Mouse (Mus musculus): ENCODE results near the gene Nxpe5.
"Not testable (repeated sequence)": the region's sequence is repeated elsewhere in the genome, so short reads cannot be mapped to it uniquely, and the experiment has no call there.

Nxpe5 gene

DNA sequence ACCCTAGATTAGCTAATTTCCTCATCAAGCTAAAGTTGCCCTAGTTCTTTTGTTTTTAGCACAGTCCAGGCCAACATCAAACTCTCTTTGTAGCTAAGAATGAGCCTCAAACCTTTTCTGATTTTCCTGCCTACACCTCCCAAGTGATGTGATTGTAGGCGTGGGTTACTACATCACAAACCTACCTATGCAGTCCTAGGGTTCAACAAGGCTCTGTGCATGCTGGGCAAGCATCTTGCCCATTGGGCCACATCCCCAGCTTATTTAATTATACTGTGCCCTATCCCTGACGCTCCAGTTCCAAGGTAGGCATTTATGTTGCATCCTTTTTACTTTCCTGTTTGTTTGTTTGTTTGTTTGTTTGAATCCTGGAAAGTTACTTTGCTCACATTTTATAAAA lies at the start of gene Nxpe5:
Nxpe5 (plus strand) TSS at position 199 of the 400 bp plus-strand sequence.
- in situ Hi-C loops (cut with MseI, MboI) = no loop called here

DNA sequence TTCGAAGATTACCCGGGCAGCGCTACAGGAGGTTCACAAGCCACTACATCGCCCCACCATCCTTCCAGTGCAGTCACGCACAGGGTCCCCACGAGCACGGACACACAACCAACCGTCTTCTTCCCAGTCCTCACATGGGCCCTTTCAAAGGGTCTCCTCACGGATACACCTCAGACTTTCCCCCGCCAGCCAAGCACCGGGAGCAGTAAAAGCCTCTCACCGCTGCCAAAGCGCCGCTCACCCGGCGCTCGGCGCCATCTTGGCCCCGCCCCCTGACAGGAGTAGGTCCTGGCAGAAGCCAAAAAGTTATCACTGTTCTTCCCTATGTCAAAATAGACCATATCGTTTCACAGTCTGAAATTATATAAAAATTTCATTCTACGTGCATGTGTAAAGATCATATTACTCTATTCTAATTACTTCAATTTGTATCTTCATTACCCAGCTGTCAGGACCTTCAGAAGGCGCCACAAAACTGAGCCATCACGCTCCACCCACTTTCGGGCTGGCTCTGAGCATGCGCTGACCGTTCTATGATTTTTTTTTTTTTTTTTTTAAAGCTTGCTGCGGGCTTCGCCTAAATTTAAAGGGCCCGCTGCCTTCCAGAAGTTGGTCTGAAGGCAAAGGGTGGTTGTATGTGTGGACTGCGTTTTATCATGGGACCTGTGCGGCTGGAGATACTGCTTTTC lies 38.6 kb upstream of the Nxpe5 start, which contains the start of the genes Taf6 and Cnpy4:
Taf6 (minus strand) TSS at position 502 of the 689 bp plus-strand sequence.
Cnpy4 (plus strand) TSS at position 536 of the 689 bp plus-strand sequence.
- in situ Hi-C loops (cut with MseI, MboI) = no loop called here

DNA sequence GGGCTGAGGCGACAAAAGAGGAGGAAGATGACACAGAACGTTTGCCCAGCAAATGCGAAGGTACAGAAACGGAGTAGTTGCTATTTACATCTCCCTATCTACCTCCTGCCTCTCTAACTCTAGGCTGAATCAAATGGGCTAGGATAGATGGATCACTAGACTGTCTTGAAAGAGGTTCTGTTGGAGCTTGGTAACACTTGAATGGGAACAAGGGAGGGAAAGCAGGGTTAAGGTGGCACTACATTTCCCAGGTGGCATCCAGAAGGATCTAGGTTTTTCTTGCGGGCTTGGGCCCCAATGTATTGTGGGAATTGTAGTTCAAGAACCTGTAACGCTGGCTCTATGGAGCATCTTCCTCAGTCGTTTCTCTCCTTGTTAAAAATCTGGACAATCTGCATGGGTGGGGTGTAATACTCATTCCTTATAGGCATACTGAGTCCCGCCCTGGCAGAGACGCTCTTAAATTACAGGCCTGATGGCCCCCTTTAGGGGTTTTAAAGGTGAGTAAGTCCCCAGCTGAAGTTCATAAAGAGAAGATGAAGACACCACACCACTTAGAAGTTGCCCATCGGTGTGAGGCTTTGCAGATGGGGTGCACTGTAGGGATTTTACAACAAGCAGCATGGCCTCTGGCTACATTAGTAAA lies 37.9 kb upstream of the Nxpe5 start:
- in situ Hi-C loops (cut with MseI, MboI) = no loop called here

DNA sequence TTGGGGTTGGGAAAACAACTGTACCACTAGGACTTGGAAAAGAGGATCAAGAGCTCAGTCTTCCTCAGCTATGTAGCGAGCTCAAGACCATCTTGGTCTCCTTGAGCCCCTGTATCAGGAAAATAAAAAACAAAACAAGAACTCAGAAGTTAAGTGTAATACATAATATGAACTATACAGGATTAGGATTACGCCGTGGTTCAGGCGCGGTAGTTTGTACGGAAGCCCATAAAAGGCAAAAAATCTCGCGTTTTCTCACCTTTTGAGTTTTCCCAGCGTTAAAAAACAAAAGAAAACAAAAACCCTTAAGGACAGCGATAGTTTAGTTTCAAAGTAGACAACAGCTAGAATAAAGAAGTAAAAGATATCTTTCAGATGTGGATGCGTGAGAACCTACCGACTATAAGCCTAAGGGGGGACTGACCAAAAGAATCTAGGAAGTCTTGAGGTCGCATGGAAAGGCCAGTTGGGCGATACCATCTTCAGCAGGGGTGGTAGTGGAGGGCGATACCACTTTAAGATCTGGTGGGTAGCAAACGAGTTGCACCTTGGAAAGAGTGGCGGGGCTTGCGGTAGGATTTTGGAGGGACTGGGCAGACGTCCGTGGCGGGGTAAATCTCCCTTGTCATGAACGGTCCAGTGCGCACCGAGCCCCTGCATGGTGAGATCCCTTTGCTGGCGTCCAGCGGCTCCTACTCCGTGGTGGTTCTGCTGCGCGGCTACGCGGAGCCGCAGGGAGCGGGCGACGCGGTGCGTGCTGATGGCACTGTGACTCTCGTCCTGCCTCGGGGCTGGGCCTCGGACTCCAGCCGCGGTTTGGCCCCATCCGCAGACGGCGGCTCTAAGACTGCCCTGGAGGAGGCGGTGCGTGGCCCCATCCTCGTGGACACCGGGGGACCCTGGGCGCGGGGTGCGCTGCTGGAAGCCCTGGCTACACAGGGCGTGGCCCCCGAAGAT lies 31.6 kb upstream of the Nxpe5 start, which contains the start of gene Mblac1:
Mblac1 (plus strand) TSS at position 544 of the 957 bp plus-strand sequence.
- in situ Hi-C loops (cut with MseI, MboI) = no loop called here

DNA sequence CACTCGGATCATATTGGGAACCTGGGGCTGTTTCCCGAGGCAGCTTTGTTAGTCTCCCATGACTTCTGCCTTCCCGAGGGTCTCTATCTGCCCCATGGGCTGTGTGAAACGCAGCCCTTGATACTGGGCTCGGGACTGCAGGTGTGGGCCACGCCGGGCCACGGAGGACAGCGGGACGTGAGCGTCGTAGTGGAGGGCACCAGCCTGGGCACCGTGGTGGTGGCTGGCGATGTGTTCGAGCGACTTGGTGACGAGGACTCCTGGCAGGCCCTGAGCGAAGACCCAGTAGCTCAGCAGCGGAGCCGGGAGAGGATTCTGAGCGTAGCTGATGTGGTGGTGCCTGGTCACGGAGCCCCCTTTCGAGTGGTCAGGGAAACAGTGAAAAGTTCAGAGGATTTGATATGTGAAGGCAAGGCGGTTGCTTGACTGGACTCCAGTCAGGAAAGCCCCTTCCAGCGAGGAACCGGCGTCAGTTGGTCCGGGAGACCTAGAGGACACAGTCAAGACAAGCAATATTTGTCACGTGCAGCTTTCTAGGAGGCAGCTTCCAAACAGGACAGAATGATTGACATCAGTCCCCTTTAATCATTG lies 30.8 kb upstream of the Nxpe5 start:
- in situ Hi-C loops (cut with MseI, MboI) = no loop called here

DNA sequence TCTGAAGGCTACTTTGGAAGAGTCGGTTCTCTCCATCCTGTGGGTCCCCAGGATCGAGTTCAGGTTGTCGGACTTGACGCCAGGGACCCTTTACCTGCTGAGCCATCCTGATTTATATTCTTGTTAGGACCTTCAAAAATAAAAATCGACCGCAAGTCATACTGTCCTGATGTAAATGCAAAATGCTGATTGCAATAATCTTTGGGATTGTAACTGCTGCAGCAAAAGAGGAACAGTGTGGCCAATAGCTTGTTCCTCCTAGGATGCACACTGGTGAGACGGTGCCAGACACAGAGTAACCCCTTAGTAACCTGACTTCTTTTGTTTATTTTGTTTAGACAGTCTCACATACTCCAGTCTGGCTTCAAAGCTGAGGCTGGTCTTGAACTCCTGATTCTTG lies 30.2 kb upstream of the Nxpe5 start:
- in situ Hi-C loops (cut with MseI, MboI) = no loop called here

DNA sequence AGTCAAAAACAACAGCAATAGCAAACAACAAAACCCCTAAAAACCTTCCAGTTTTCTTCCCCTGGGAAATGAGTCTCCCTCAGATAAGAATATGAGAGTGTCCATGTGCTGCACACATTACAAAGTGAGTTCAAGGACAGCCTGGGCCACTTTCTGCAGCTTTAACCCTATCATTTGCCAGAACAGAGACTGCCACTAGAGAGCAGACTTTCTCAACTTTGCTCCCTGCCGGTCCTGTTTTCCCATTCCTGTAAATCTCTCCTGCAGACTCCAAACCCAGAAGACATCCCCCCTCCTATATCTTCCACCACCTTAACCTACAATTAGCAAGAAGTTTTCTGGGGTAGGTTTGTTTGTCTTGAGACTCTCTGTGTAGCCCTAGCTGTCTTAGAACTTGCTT lies 26.1 kb upstream of the Nxpe5 start:
- in situ Hi-C loops (cut with MseI, MboI) = no loop called here

DNA sequence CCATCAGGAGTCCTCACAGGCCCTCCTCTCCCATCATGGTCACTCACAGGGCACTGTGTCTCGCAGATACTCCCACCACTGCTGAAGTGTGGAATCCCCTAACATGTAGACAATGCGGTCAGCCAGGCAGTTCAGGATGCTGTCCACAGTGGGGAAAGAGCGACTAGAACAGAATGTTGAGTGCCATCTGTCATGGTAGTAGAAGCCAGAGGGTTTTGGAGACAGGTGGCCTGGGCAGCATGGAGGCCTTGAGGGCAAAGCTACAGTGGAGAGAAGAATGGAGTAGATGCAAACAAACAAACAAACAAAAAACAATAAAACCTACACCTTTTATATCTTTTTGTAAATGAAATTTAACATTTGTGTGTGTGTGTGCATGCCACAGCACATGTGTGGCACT lies 23.6 kb upstream of the Nxpe5 start:
- in situ Hi-C loops (cut with MseI, MboI) = no loop called here

DNA sequence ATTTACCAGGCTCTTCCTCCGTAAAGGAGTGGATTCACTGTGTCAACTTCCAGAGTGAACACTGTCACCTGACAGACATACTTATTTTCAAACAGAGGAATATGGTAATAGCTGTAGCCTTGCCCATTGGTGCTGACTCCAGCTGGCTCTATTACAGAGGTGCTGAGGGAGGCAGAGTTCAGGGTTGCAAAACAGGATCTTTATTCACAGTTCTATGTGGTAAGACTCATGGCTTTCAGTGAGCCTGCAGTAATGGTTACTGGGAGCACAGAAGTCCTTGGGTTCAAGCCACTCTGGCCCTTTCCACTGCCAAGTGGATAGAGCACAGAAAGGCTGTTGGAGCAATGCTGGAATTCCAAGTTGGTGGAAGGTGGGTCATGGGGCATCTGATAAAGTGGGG lies 18.4 kb upstream of the Nxpe5 start:
- in situ Hi-C loops (cut with MseI, MboI) = loop anchor here (5.0 kb wide), 1 partner anchor 45 kb away; no protein-coding TSS in a partner anchor

DNA sequence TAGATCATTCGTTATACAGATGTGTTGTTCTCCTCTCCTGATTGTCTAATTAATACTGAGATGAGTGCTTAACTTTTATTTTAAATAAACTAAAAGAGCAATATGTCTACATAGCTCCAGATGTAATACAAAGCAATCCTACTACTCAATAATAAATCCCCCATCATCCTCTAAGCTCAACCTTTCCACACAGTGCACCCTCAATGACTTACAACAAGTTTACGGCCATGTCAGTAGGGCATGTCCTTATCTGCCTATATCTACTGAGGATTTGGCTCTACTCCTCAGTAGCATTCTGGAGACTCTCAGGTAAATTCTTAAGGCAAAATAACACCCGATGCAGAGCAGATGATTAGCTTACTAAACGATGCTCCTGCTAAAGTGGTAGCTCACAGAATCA lies 17.8 kb upstream of the Nxpe5 start:
- in situ Hi-C loops (cut with MseI, MboI) = loop anchor here (5.0 kb wide), 1 partner anchor 44 kb away; no protein-coding TSS in a partner anchor

DNA sequence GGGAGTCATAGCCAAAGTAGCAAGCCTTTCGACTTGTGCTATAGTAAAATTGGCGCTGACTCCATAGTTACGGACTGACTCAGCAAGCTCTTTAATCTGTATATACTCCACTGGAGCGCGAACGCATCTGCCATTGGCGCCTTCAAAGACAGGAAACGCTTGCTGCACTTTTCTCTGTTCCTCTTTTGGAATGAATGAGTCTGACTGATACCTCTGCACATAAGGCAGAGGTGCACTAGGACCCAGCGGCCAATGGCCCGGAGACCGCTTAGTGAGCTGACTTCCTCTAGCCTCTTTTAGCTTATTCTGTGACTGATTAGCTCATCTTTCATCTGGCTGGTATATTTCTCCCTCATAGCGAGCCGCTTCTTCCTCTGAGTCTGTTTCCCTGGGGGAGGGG lies 9.1 kb upstream of the Nxpe5 start:
- in situ Hi-C loops (cut with MseI, MboI) = not testable (repeated sequence)

DNA sequence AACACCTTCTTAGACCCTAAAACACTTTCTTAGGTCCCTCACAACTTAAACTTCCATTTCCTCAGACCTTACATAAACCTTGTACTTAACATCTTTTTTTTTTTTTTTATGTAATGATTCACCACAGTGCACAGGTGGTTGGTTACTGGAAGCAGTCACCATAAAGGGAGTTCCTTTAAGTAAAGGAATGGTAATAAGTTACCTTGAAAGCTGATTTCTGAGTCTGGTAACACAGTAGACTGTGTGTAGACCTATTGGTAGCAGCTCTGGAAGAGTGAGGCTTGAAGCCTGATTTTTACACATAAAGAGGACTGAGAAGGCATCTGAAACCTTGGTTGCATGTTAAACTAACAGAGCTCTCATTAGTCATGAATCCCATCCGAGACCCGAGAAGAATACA lies 5.8 kb upstream of the Nxpe5 start:
- in situ Hi-C loops (cut with MseI, MboI) = no loop called here

DNA sequence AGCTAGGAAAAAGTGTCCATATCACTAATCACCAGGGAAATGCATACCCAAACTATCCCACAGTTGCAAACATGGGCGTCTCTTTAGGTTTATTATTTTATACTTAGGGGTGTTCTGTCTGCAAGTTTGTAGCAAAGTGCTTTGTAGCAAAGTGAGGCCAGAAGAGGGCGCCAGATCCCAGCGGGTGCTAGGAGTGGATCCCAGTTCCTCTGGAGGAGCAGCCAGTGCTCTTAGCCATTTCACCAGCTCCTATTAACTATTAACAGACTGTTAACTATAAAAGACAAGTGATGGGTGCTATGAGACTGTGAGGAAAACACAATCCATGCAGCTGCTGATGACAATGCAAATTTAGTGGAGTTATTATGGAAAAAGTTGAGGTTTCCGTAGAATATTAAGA lies 3.6 kb upstream of the Nxpe5 start:
- in situ Hi-C loops (cut with MseI, MboI) = no loop called here

DNA sequence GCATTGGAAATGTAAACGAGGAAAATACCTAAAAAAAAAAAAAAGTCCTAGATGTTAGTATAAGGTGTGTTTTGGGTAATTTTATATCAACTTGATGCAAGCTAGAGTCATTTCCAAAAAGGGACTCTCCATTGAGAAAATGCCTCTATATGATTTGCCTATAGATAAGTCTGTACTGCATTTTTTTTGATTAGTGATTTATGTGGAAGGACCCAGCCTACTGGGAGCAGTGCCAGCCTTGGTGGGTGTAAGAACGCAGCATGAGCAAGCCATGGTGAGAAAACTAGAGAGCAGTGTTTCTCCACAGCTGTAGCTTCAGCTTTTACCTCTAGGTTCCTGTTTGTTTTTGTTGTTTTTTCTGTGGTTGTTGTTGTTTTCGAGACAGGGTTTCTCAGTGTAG lies 2.4 kb upstream of the Nxpe5 start:
- in situ Hi-C loops (cut with MseI, MboI) = no loop called here

DNA sequence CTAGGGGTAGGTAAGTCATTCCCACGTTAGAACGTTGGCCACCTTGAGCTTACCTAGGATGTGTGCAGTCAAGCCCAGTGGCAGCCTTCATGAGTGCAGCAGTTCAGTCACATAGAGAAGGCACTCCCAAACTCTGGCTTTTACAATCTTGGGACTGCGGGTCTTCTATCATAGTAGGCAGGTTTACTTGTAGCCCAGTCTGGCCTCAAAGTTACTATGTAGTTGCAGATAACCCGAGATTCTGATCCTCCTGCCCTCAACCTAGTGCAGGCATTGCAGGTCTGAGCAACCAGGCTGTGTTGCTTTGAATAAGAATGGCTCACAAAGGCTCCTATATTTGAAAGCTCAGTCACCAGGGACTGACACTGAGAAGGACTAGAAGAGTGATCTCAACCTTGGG lies 793 bp downstream of the Nxpe5 start:
- in situ Hi-C loops (cut with MseI, MboI) = no loop called here

DNA sequence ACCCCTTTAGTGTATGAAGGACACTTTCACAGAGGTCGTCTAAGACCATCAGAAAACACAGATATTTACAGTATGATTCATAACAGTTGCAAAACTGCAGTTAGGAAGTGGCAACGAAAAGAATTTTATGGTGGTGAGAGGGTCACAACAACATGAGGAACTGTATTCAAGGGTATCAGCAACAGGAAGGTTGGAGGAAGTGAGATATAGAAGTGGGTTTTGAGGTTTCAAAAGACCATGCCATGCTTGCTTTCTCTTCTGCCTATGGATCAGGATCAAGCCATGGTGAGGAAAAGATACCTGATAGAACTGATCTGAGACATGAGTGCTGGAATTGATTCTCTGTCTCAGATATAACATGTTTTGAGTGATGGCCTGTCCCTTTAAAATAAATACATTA lies 1.7 kb downstream of the Nxpe5 start:
- in situ Hi-C loops (cut with MseI, MboI) = no loop called here

DNA sequence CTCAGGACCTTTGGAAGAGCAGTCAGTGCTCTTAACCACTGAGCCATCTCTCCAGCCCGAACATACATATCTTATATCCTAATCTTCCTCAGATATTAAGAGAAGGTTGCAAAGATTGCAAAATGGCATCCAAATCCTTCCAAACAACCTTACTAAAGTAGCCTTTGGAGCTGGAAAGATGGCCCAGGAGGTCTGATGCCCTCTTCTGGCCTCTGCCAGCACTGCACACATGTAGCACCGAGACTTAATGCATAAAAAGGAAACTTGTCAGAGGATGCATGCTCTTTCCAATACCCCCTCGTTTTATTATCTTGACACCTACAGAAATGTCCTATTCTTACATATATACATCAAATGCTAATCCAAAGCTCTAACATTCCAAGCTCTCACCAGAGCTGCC lies 2.3 kb downstream of the Nxpe5 start:
- in situ Hi-C loops (cut with MseI, MboI) = no loop called here

DNA sequence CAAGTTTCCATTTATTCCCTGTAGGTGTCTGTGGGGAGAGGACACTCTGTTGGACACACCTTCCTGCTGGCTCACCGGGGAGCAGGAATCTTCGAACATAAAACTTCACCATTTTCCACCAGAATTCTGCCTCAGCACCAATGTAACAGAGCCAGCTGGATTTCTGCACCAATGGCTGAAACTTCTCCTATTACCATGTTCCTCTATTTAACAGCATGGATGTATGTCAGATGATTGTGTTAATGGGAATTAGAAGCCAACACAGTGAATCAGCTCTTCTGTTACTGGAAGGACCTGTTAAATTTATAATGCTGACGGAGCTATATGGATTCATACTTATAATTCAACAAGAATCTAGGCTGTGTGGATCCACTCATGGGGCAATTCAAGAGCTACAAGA lies 3.8 kb downstream of the Nxpe5 start:
- in situ Hi-C loops (cut with MseI, MboI) = no loop called here

DNA sequence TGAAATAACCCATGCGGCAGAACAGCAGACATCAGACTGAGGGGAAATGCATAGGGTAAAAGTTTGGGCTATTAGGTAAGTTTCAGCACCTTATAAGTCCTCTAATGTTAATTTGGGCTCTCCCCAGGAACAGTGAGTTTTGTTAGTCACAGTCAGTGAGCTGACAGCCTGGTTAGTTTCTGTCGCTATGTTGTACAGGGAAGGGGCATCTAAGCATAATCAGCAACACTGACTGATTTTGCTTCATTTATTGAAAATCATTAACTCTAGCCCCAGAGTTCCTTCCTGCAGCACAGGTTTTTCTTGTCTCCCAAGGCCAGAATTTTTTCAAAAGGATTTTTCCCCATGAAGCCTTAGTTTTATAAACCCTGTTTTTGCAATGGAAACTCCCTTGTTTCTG lies 8.1 kb downstream of the Nxpe5 start:
- in situ Hi-C loops (cut with MseI, MboI) = no loop called here

DNA sequence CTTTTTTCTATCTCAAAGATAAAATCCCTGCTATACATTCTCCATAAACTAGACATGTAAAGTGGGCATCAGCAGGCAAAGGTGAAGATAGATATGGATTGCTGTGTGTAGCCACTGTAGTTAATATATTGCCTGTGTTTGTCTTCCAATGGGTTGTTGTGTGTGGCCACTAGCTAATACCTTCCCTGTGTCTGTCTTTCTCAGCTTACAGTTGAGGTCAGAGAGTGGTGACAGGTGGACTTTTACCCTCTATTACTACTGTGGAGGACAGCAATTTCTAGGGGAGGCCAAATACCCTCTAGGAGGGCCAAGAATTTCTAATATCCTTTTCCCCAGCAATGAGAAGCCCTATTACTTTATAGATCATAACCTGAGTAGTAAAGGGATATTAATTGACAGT lies 8.5 kb downstream of the Nxpe5 start:
- in situ Hi-C loops (cut with MseI, MboI) = no loop called here

DNA sequence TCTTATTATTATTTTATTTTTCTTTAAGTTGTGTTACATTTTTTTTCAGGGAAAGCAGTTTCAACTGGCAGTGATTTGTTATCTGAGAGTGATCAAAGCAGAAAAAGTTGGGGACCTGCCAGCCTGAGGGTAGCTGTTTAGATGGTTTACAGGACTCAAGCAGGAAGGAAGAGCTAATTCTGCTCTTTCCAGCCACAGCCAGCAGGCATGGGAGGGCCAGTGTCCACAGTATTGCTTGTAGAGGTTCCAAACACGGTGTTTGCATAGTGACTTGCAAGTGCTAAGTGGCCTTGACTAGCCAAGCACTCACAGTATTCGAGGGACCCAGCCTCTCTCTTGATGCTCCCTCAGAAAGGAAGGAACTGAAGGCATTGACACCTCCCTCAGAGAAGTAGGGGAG lies 15.8 kb downstream of the Nxpe5 start:
- in situ Hi-C loops (cut with MseI, MboI) = no loop called here

DNA sequence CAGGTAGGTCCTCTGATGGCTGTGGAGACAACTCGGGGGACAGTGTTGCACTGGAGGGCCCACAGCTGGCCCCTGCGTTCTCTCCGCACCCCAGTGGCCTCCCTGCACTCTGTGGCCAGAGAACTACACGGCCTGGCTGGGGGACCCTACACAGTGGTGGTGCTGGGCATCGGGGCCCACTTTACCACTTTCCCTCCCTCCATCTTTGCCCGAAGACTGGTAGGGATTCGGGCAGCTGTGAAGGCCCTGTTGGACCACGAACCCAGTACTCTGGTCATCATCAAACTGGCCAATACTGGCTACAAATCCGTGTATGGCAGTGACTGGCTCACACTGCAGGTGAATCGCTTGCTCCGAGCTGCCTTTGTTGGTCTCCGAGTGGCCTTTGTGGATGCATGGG lies 25.4 kb downstream of the Nxpe5 start:
- in situ Hi-C loops (cut with MseI, MboI) = loop anchor here (5.0 kb wide), 1 partner anchor 44 kb away; no protein-coding TSS in a partner anchor

Measured in mouse trophoblast stem cell (cell line).